Mouse (Mus musculus) heart, adult 2 months (tissue): ENCODE measurements at regions not wholly inside any gene's neighbourhood (a gene's known extent, or its start where the extent isn't known, plus 50 kb on each side); places are given as distances from the start of the nearest gene placed in this dataset.

Experiments
- CTCF ChIP-seq: fragments of 200-600 bp; IDR thresholded peaks from 2 replicates; pipeline ENCODE4 v1.8.1; 2022; ENCODE audit warnings: antibody characterized with exemption, mild to moderate bottlenecking, moderate library complexity
- POLR2A ChIP-seq: fragments of 200-500 bp; IDR thresholded peaks from 2 replicates; pipeline ENCODE4 v1.6.1; 2011; ENCODE audit warnings: mild to moderate bottlenecking, low read depth, low read length, control low read depth; ENCODE audit not compliant: insufficient read depth

GRCm38 (mm10) chr14:25263121-25263520 is 195.9 kb upstream of the Zmiz1 start:
- TF ChIP-seq CTCF (no peak), POLR2A (no peak)
